Mouse (Mus musculus): Measurements from ENCODE around the gene Prelid3b. TPM values are rescaled to one million over a fixed set of nuclear protein-coding genes. Genes with fewer than 3 reads are reported as not detected.

Gene Prelid3b
- total RNA-seq, 4 experiments from 2014 or later, result 49.9 to 68.8 (median 58.7) TPM

- DNase-seq (ENCODE audit: low spot score), result no peak
Measured at GRCm38 (mm10) chr2:174426856-174427255, 46.0 kb downstream of the Prelid3b start.

- no peak for DNase-seq (ENCODE audit: low spot score)
Measured at GRCm38 (mm10) chr2:174424301-174425085, 48.4 kb downstream of the Prelid3b start.

GRCm38 (mm10) chr2:174421107-174421506, 51.8 kb downstream of the Prelid3b start:
- no peak for DNase-seq (ENCODE audit: low spot score)

GRCm38 (mm10) chr2:174415731-174416310, 57.1 kb downstream of the Prelid3b start, which contains the start of gene Nelfcd:
Nelfcd (plus strand) TSS chr2:174415804.
- DNase-seq (ENCODE audit: low spot score), result peak; percentile 92

Other genes starting within 250 kb of the Prelid3b start
- 1,000 to 10,000 TPM; 1,172 to 1,307 (median 1,221) TPM for gene Gnas, start 188.8 kb downstream of the Prelid3b start, total RNA-seq (2022)
- gene Gm20721, start 126.4 kb downstream of the Prelid3b start, total RNA-seq (2022), result 1 to 10 TPM; 1.3 to 1.7 (median 1.5) TPM
- 10 to 100 TPM; 27.3 to 28.7 (median 28.4) TPM for gene Nelfcd, start 57.3 kb downstream of the Prelid3b start, total RNA-seq (2022)
- 10 to 100 TPM; 23.2 to 31.4 (median 25.9) TPM for gene Ctsz, start 34.0 kb downstream of the Prelid3b start, total RNA-seq (2022)
- 10 to 100 TPM in 1 of 4 experiments, 1 to 10 TPM in 3; 4.1 to 10.8 (median 6.5) TPM for gene Tubb1, start 22.4 kb downstream of the Prelid3b start, total RNA-seq (2022)
- gene Atp5e, start 9.0 kb downstream of the Prelid3b start, total RNA-seq (2022), result 1,000 to 10,000 TPM; 1,537 to 1,974 (median 1,684) TPM
- gene Zfp831, start 170.5 kb upstream of the Prelid3b start, total RNA-seq (2022), result under 1 TPM; 0.03 to 0.14 (median 0.06) TPM

All from heart, adult 8-10 months (tissue).